Mouse (Mus musculus): ENCODE measurements around the gene 9930111J21Rik1. TPM values are rescaled to one million over a fixed set of nuclear protein-coding genes. Genes with fewer than 3 reads are reported as not detected.
"Not testable (repeated sequence)": the region's sequence is repeated elsewhere in the genome, so short reads cannot be mapped to it uniquely, and the experiment has no call there.

Gene 9930111J21Rik1
- 0.18 and 0.28 TPM in 2 replicates for polyA plus RNA-seq (2016; fragmentation: Nextera tagmentation; extraction: Ambion mirVana)

DNA sequence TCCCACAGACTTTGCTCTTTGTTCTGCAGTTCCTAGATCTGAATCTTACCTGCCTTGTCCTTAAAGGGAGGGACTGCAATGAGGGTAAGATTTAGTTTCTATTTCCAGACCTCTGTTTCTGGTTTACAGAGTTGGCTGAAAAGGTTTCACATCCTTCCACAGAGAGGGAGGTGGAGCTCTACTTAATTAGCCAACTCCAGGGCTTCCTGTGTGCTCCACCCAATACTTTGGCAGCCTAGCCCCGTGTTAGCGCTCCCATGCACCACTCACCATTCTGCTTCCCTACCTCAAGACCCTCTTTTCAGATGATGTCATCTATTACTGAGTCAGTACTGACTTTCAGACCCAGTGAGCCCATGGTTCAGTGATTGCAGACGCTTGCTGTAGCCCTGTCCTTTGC is at the start of gene 9930111J21Rik1:
9930111J21Rik1 (minus strand) TSS at position 148 of the 400 bp plus-strand sequence.
- H3K9ac ChIP-seq (replicated peaks); H3K27ac ChIP-seq (replicated peaks); H3K4me3 ChIP-seq; H3K4me2 ChIP-seq (replicated peaks); H3K4me1 ChIP-seq; H3K9me3 ChIP-seq; ATAC-seq (ENCODE audit: low FRiP score, low read depth); H3K36me3 ChIP-seq; H3K27me3 ChIP-seq: not testable (repeated sequence)
- no CpG with 5 or more reads among the region's 3 CpGs for WGBS

DNA sequence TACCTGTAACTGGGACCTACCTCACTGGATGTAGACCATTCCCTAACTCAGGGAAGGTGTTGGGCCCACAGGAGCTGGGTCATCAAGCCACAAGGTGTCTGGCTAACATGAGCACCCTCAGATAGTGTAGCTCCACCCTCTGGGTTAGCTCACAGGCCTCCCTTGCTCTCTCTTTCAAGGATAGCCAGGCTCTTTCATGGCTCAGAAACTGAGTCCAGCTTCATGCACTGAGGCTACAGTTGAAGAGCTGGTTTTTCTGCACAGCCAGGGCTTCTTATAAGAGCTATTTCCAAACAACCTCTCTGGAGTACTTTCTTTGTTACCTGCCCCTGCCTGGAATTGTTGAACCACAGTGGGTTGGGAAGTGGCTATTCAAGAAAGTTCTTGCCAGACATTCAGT is 32.9 kb upstream of the 9930111J21Rik1 start:
- H3K36me3 ChIP-seq; H3K4me3 ChIP-seq; H3K9me3 ChIP-seq; ATAC-seq (ENCODE audit: low FRiP score, low read depth); H3K4me2 ChIP-seq (replicated peaks); H3K27me3 ChIP-seq; H3K4me1 ChIP-seq; H3K9ac ChIP-seq (replicated peaks); H3K27ac ChIP-seq (replicated peaks): not testable (repeated sequence)

DNA sequence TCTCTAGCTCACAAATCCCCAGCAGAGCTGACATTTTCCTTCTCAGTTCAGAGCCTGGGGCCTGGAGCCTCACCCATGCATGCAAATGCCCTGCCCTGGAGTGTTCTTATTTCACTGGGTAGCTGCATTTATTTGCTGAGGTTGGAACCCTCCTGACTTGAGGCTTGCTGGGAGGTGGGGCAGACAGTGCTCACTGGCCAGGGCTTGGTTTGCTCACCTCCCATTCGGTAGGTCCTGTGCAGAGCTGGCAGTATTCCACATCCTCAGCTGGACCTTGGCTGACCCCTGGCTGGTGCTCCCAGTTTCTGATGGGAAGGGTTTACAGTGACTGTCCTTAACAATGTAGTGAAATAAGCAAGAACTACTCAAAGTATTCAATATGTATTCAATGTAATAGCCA is 27.6 kb upstream of the 9930111J21Rik1 start:
- not testable (repeated sequence) for H3K27ac ChIP-seq (replicated peaks); H3K27me3 ChIP-seq; H3K4me3 ChIP-seq; H3K9ac ChIP-seq (replicated peaks); H3K4me1 ChIP-seq; ATAC-seq (ENCODE audit: low FRiP score, low read depth); H3K9me3 ChIP-seq; H3K4me2 ChIP-seq (replicated peaks); H3K36me3 ChIP-seq
- WGBS = 50% methylated on average over 1 of the region's 1 CpGs

DNA sequence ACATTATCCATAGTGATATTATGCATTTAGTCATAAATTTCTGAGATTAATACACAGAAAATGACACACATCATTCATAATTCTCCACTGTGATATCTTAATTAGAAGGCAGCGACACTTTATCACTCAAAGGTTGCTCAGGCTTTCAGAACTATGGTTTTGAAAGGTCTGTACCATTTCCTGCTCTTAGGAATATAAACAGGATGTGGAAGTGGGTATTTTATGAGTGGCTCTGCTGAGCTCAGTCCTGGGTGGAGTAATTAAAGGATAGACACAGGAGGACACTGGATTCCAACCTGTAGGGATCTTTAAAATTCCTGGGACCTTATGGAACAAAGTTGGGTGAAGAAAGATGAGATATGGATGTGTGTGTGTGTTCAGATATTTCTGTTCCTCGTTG is 27.1 kb upstream of the 9930111J21Rik1 start:
- not testable (repeated sequence) for ATAC-seq (ENCODE audit: low FRiP score, low read depth); H3K36me3 ChIP-seq
- 72% methylated on average over 2 of the region's 2 CpGs for WGBS

DNA sequence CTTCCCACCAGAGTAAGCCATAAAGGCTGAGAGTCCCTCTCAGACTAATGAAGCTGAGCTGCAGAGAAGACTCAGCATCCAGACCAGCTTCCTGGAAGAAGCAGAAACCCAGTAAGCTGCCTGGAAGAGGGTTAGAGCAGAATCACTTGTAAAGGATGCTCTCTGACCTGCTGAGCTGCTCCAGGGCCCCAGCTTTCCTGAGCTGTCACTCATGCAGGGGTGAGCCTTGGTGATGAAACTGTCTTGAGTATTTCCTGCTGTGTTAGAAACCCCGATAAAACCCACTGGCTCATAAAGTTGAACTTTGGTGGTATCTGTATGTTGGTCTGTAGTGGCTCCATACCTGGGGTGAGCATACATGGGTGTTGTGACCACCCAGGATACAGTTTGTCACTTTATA is 21.2 kb upstream of the 9930111J21Rik1 start:
- not testable (repeated sequence) for H3K9ac ChIP-seq (replicated peaks); H3K27me3 ChIP-seq; H3K9me3 ChIP-seq; H3K27ac ChIP-seq (replicated peaks); H3K36me3 ChIP-seq; H3K4me3 ChIP-seq; H3K4me1 ChIP-seq; H3K4me2 ChIP-seq (replicated peaks); ATAC-seq (ENCODE audit: low FRiP score, low read depth)
- 88% methylated on average over 1 of the region's 1 CpGs for WGBS

More for the DNA sequence above, 27.1 kb upstream of the 9930111J21Rik1 start:
- not testable (repeated sequence) for H3K27ac ChIP-seq (replicated peaks); H3K4me2 ChIP-seq (replicated peaks); H3K27me3 ChIP-seq; H3K9ac ChIP-seq (replicated peaks); H3K9me3 ChIP-seq; H3K4me3 ChIP-seq; H3K4me1 ChIP-seq

DNA sequence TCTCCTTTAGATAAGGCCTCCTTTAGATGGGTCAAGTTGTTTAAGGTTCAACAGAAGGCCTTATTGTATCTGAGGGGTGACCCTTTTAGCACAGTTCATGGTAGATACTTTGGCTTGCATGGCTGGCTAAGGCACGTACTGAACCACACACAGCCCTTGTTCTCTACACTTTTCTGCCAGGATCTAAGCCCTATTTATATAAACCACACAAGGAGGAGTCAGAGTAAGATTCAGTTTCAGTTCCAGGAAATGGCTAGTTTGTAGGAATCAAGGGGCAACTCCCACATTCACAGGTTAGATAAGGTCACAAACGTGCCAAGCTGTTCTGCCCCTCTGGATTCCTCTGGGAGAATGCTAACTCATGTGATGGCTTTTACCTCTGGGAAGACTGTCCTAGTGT is 14.8 kb upstream of the 9930111J21Rik1 start, which contains the start of gene Tgtp1:
Tgtp1 (minus strand) TSS at position 155 of the 400 bp plus-strand sequence.
- not testable (repeated sequence) for ATAC-seq (ENCODE audit: low FRiP score, low read depth); H3K9me3 ChIP-seq; H3K27me3 ChIP-seq; H3K36me3 ChIP-seq; H3K27ac ChIP-seq (replicated peaks); H3K9ac ChIP-seq (replicated peaks); H3K4me3 ChIP-seq; H3K4me1 ChIP-seq; H3K4me2 ChIP-seq (replicated peaks)
- WGBS = 78% methylated on average over 2 of the region's 2 CpGs

DNA sequence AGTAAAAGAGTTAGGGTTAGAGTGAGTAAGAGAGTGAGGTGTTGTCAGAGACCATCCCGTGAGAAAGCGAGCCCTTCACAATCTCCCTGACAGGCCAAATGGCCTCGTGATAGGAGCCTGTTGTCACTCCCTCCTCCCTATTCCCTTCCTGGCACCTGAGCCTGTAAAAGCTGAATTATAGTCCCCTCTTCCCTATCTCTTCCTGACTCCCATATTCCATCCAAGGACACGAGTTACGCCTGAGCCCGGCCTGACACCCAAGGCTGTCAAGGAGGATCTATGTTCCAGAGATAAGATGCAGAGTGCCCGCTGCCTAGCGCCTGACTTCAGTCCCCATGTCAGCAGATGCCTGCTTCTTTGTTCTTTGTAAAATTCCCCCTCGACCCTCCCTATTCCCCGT is 14.1 kb upstream of the 9930111J21Rik1 start:
- not testable (repeated sequence) for H3K9me3 ChIP-seq; H3K4me1 ChIP-seq; H3K4me3 ChIP-seq; ATAC-seq (ENCODE audit: low FRiP score, low read depth); H3K27ac ChIP-seq (replicated peaks); H3K27me3 ChIP-seq; H3K9ac ChIP-seq (replicated peaks); H3K36me3 ChIP-seq; H3K4me2 ChIP-seq (replicated peaks)
- 85% methylated on average over 10 of the region's 10 CpGs for WGBS

- not testable (repeated sequence) for H3K27me3 ChIP-seq; H3K27ac ChIP-seq (replicated peaks); H3K9ac ChIP-seq (replicated peaks); H3K4me2 ChIP-seq (replicated peaks); H3K9me3 ChIP-seq; H3K4me3 ChIP-seq; H3K36me3 ChIP-seq; H3K4me1 ChIP-seq; ATAC-seq (ENCODE audit: low FRiP score, low read depth)
- 70% methylated on average over 4 of the region's 4 CpGs for WGBS
These were observed 12.7 kb upstream of the 9930111J21Rik1 start, which contains the start of gene Gm12185 for GRCm38 (mm10) chr11:48991740-48992520. Gene Gm12185, minus strand, starts transcription at chr11:48992226.

DNA sequence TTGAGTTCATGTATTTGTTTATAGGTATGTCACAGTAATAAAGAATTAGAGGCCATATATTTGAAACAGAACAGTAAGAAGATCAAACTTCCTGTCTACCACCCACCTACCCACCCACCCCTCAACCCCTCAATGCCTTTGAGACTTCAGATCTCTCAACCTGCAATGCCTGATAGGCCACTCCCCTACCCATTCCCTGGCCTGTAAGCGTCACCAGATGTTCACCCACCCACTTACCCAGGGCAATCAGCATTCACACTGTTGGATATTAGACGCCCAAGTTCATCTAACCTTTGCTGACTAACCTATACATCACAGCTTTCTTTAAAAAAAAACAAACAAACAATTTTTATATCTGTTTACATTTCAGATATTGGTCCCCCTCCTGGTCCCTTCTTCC is 10.8 kb upstream of the 9930111J21Rik1 start:
- H3K4me3 ChIP-seq; H3K9ac ChIP-seq (replicated peaks); H3K9me3 ChIP-seq; H3K4me2 ChIP-seq (replicated peaks); H3K36me3 ChIP-seq; ATAC-seq (ENCODE audit: low FRiP score, low read depth); H3K4me1 ChIP-seq; H3K27ac ChIP-seq (replicated peaks); H3K27me3 ChIP-seq: not testable (repeated sequence)
- WGBS = 86% methylated on average over 2 of the region's 2 CpGs

- not testable (repeated sequence) for H3K36me3 ChIP-seq; H3K4me3 ChIP-seq; H3K9ac ChIP-seq (replicated peaks); H3K27me3 ChIP-seq; H3K9me3 ChIP-seq; H3K4me2 ChIP-seq (replicated peaks); H3K4me1 ChIP-seq; H3K27ac ChIP-seq (replicated peaks); ATAC-seq (ENCODE audit: low FRiP score, low read depth)
- WGBS = 65% methylated on average over 2 of the region's 3 CpGs
These were observed 9.0 kb upstream of the 9930111J21Rik1 start for GRCm38 (mm10) chr11:48988219-48988618.

DNA sequence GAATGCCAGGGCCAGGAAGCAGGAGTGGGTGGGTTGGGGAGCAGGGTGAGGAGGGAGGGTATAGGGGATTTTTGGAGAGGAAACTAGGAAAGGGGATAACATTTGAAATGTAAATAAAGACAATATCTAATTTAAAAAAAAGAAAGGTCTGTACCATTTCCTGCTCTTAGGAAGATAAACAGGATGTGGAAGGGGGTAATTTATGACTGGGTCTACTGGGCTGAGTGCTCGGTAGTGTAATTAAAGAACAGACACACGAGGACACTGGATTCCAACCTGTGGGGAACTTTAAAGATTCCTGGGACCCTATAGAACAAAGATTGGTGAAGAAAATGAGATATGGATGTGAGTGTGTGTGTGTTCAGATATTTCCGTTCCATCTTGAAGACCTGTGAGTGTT is 3.6 kb upstream of the 9930111J21Rik1 start:
- H3K9ac ChIP-seq (replicated peaks); H3K27me3 ChIP-seq; H3K27ac ChIP-seq (replicated peaks); ATAC-seq (ENCODE audit: low FRiP score, low read depth); H3K36me3 ChIP-seq; H3K4me2 ChIP-seq (replicated peaks); H3K4me1 ChIP-seq; H3K4me3 ChIP-seq; H3K9me3 ChIP-seq: not testable (repeated sequence)
- no CpG with 5 or more reads among the region's 3 CpGs for WGBS

- not testable (repeated sequence) for H3K4me1 ChIP-seq; ATAC-seq (ENCODE audit: low FRiP score, low read depth); H3K9ac ChIP-seq (replicated peaks); H3K4me3 ChIP-seq; H3K9me3 ChIP-seq; H3K4me2 ChIP-seq (replicated peaks); H3K27ac ChIP-seq (replicated peaks); H3K27me3 ChIP-seq; H3K36me3 ChIP-seq
- no CpG with 5 or more reads among the region's 5 CpGs for WGBS
These were observed 854 bp upstream of the 9930111J21Rik1 start for GRCm38 (mm10) chr11:48980052-48980451.
